Comparison of ENCODE assay signal across 9 mouse cellular contexts in genomic region chr12:71906582-71907267, GRCm38 (mm10).
DNase-seq lines count a peak whose midpoint lies in the region; ATAC-seq and TF ChIP-seq lines count a peak whose summit lies in the region.
"Had no signal": no experiment of that assay in that cellular context is flagged by ENCODE, and none has a peak within 500 bp of the region (broad histone marks: within the 10 kb centered on the region; RNA-seq: fewer than 3 reads in every experiment).

No protein-coding gene starts in this region.

- H3K4me2 ChIP-seq in kidney, embryonic 15.5 days = no peak overlapping the region
- no peak overlapping the region for H3K4me2 ChIP-seq in heart, embryonic 13.5 days
- H3K4me2 ChIP-seq in midbrain, embryonic 13.5 days (replicated peaks) = no peak overlapping the region; the same call in 1 of the 2 replicates
- H3K4me2 ChIP-seq: neural tube, embryonic 12.5 days had no signal

- no peaks in the 10 kb centered on the region for H3K27me3 ChIP-seq in kidney, embryonic 15.5 days
- H3K27me3 ChIP-seq in cerebellum, adult 2 months (ENCODE audit: control insufficient read depth, insufficient read depth, low read length) = no peaks in the 10 kb centered on the region
- H3K27me3 ChIP-seq in heart, embryonic 13.5 days (replicated peaks) = no peaks in the 10 kb centered on the region
- no peaks in the 10 kb centered on the region for H3K27me3 ChIP-seq in midbrain, embryonic 13.5 days
- H3K27me3 ChIP-seq: neural tube, embryonic 12.5 days had no signal

- no peak for DNase-seq in kidney, adult 9 months
- peak; percentile 44 to 62 for DNase-seq in cerebellum, adult 2 months
- no peak for DNase-seq in thymus, postnatal 4 days
- no peak for DNase-seq in urinary bladder, postnatal 25 days (ENCODE audit: low spot score)
- no peak for DNase-seq in left cerebral cortex, adult 8-10 months (ENCODE audit: low spot score in 2 of 2)

- 0 out of 2 replicates have a peak overlapping the region, but pooled peaks have one; percentile 5 for H3K27ac ChIP-seq in kidney, embryonic 15.5 days
- H3K27ac ChIP-seq in cerebellum, adult 2 months (ENCODE audit: insufficient read depth, low read length) = no peak overlapping the region
- peak overlapping the region; percentile 84 for H3K27ac ChIP-seq in heart, embryonic 13.5 days (replicated peaks)
- H3K27ac ChIP-seq in midbrain, embryonic 13.5 days = peak overlapping the region; percentile 56
- H3K27ac ChIP-seq: neural tube, embryonic 12.5 days had no signal

- TF ChIP-seq POLR2A in cerebellum, adult 2 months (IDR thresholded peaks at IDR 0.05; ENCODE audit: borderline replicate concordance, insufficient read depth, low read length) = no peak

- TF ChIP-seq CTCF in cerebellum, adult 2 months (IDR thresholded peaks at IDR 0.05; ENCODE audit: borderline replicate concordance, insufficient read depth, low read depth, low read length) = no peak

- 89% methylated on average over 12 of the region's 12 CpGs for WGBS in kidney, embryonic 15.5 days
- WGBS in cerebellum, adult 2 months = 29% methylated on average over 12 of the region's 12 CpGs
- WGBS in heart, embryonic 13.5 days = 76% methylated on average over 12 of the region's 12 CpGs
- WGBS in midbrain, embryonic 13.5 days = 78% methylated on average over 12 of the region's 12 CpGs

- H3K4me1 ChIP-seq in kidney, embryonic 15.5 days = peaks cover 23% of the 10 kb centered on the region
- peaks cover 30% of the 10 kb centered on the region for H3K4me1 ChIP-seq in cerebellum, adult 2 months (ENCODE audit: control insufficient read depth, insufficient read depth, low read length)
- H3K4me1 ChIP-seq in heart, embryonic 13.5 days = peaks cover 80% of the 10 kb centered on the region
- peaks cover 43% of the 10 kb centered on the region for H3K4me1 ChIP-seq in midbrain, embryonic 13.5 days (replicated peaks)

- H3K36me3 ChIP-seq in kidney, embryonic 15.5 days = peaks cover 14% of the 10 kb centered on the region
- H3K36me3 ChIP-seq in heart, embryonic 13.5 days = peaks cover 22% of the 10 kb centered on the region
- peaks cover 16% of the 10 kb centered on the region for H3K36me3 ChIP-seq in midbrain, embryonic 13.5 days

- no peak overlapping the region for H3K4me3 ChIP-seq in kidney, embryonic 15.5 days (replicated peaks)
- H3K4me3 ChIP-seq in cerebellum, adult 2 months (replicated peaks; ENCODE audit: insufficient read depth, low read depth, low read length) = no peak overlapping the region
- H3K4me3 ChIP-seq in heart, embryonic 13.5 days = no peak overlapping the region
- H3K4me3 ChIP-seq in midbrain, embryonic 13.5 days (replicated peaks) = no peak overlapping the region
- H3K4me3 ChIP-seq: neural tube, embryonic 12.5 days had no signal

- H3K9me3 ChIP-seq in kidney, embryonic 15.5 days (replicated peaks) = no peaks in the 10 kb centered on the region
- H3K9me3 ChIP-seq in heart, embryonic 13.5 days = no peaks in the 10 kb centered on the region
- no peaks in the 10 kb centered on the region for H3K9me3 ChIP-seq in midbrain, embryonic 13.5 days
- H3K9me3 ChIP-seq: neural tube, embryonic 12.5 days had no signal

- 0 out of 2 replicates have a peak, but pooled peaks have one; percentile 52 for ATAC-seq in kidney, embryonic 15.5 days (replicated peaks; ENCODE audit: low FRiP score)
- no peak; the same call in 1 of the 2 replicates for ATAC-seq in heart, embryonic 13.5 days (ENCODE audit: extremely low read depth, insufficient number of reproducible peaks, low FRiP score, low TSS enrichment)
- ATAC-seq in midbrain, embryonic 13.5 days = peak; percentile 85

- no peak overlapping the region for H3K9ac ChIP-seq in kidney, embryonic 15.5 days
- H3K9ac ChIP-seq in heart, embryonic 13.5 days = peak overlapping the region; percentile 58
- no peak overlapping the region for H3K9ac ChIP-seq in midbrain, embryonic 13.5 days (replicated peaks)
- H3K9ac ChIP-seq: neural tube, embryonic 12.5 days had no signal

Comparison
In these comparisons a context has a peak if more than half of its experiments do, and no peak if none do; other contexts are left out.
1. DNase-seq: peak in cerebellum, adult 2 months (2 of 2); none in kidney, adult 9 months (single experiment), thymus, postnatal 4 days (single experiment), urinary bladder, postnatal 25 days (single experiment) and left cerebral cortex, adult 8-10 months (0 of 2).